Mouse (Mus musculus) adipocyte (in vitro differentiated cells): ENCODE results near the gene Usp40.
"Not testable (repeated sequence)": the region's sequence is repeated elsewhere in the genome, so short reads cannot be mapped to it uniquely, and the experiment has no call there.

Source experiments
- DNase-seq: peaks from one replicate; pipeline ENCODE4 v3.0.0-alpha.2; 2016; ENCODE audit warnings: low spot score

Gene Usp40

DNA sequence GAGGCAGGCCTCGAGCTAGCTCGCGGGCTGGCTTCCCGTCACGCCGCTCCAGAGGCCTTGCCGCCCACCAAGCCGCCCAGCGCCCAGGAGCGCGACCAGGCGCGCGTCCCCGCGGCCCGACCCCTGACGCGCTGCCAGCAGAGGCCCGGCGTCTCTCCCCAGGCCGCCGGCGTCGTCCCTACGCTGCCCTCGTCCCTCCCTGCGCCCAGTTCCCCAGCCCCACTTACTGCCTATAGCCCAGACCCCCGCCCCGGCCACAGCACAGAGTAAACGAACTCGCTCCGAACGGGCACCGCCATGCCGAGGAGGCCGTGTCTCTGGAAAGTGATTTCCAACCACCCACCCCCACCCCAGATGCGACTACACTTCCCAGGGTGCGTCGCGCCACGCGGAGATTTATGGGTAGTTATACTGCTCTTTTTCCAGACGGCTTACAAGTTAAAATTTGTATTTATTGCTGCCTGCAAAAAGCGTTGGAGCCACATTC is at the start of gene Usp40:
Gene Usp40, minus strand, starts transcription at position 341 of the 487 bp plus-strand sequence.
- peak; percentile 85 for DNase-seq

DNA sequence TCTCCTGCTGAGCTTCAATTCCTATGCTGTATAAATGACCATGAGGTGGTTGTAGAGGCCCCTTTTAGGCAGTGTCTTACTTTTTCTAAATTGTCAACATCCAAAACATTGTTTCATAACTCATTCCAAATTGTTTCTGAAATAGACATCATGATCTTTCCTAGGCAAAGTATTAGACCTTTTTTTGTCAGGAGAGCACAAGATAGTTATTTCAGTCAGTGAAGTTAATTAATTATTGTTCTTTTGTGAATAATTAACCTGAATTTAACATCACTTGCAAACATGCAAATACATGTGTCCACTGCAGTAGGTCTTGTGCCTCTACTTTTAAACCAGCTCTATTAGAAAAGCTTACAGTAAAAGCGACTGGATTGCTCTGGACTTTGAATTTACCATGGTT is 46.7 kb upstream of the Usp40 start, which contains the start of gene Ugt1a10:
Gene Ugt1a10, plus strand, starts transcription at position 301 of the 400 bp plus-strand sequence.
- no peak for DNase-seq

- not testable (repeated sequence) for DNase-seq
Observed at GRCm38 (mm10) chr1:88047408-88047807, 39.1 kb upstream of the Usp40 start.

DNA sequence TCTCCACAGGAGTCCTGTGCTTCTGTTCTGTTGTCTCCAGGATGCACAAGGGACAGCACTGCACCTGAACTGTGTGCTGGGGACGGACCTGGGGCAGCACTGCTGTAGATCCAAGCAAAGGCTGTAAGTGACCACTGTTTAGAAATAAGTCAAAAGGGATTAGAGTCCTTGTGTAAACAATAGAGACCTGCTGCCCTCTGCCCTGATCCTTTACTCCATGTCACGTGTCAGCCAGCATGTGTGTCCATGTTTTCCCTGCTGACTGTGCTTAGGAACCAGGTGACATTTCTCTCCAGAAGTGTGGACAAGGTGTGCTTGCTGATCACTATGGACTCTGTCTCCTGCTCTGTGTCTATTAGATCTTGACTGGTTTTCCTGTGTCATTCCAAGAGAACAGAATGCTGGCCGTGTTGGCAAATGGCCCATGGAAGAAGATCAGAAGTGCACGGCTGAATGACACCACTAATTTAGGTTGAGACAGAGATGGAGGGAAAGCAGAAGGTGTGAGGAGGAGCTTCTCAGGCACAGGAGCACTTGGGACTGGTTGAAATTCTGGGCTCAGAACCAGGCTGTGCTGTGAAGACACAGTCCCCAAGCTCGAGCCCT is 36.6 kb upstream of the Usp40 start:
- not testable (repeated sequence) for DNase-seq

DNA sequence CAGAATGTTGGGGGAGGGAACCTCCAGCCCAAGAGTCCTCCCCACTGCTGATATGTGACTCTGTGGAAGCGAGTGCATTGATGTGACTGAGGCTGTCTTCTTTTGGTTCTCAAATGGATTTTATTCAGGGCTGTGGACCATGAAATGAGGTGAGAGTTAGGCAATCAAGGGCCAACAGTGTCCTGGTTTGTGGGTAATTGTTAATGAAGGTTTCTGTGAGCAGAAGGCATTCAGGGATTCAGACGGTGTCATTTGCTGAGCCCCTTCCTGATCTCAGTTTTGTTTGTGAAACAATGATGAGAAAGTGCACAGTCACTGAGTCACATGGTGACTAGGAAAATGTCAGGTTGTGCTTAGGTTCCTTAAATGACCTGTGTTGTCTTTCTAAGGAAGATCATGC is 34.7 kb upstream of the Usp40 start:
- not testable (repeated sequence) for DNase-seq

DNA sequence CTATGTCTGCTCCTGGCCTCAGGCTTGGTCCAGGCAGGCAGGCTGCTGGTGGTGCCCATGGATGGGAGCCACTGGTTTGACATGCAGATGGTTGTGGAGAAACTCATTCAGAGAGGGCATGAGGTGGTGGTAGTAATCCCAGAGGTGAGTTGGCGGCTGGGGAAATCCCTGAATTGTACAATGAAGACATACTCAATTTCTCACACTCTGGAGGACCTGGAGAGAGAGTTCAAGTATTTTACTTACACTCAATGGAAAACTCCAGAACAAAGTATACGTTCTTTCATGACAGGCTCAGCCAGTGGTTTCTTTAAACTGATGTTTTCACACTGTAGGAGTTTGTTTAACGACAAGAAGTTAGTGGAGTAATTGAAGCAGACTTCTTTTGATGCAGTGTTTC is 16.9 kb upstream of the Usp40 start:
- DNase-seq: not testable (repeated sequence)

DNA sequence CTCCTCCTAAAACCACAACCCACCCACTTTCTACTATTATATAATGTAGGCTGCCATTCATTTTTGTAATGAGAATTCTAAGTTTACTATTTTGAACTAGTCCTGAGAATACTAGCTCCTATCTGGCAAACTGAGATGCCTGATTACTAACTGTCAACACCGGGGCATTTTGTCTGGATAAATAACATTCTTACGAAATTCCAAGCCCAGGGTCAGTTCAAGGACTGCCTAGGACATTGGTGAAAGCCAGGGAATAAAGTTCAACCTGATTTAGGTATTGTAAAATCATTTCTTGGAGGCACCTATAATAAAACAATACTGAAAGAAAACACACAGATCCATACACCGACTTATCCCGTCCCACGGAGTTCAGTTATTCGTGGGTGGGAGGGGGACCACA is 7.0 kb upstream of the Usp40 start:
- no peak for DNase-seq

DNA sequence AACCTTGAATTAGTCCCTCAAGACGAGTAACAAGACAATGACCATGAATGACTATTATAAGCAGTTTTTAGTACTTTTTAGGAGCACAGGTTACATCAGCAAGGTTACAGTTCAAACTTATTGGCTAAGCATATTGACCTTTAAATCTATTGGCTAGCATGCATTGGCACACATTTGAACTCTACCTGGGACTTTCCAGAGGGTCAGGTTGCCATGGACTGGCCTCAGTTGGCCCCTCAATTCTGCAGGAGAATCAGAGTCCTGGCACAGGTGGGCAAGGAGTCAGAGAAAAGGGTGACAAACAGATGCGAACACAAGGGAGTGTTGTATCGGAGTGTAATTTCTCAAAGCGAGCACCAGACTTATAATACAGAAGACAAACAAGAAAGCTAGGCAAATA is 6.3 kb upstream of the Usp40 start:
- DNase-seq: no peak

DNA sequence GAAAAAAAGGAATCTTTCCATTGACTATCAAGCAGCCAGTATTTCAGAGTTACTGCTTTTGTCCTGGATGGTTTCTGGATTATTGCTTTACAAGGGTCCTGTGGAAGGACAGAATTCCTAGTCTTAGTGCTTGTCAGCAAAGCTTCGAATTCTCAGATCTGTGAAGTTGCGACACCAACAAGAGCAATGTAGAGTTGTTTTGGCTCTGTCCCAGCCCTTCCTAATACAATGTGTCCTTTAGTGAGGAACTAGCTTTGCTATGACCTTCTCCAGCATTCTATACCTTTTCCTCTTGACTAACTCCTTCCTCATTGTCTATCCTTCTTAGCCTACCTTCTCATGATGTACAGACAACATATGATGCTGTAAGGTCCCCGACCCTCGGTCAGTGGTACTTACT is 5.8 kb upstream of the Usp40 start:
- peak; percentile 37 for DNase-seq

DNA sequence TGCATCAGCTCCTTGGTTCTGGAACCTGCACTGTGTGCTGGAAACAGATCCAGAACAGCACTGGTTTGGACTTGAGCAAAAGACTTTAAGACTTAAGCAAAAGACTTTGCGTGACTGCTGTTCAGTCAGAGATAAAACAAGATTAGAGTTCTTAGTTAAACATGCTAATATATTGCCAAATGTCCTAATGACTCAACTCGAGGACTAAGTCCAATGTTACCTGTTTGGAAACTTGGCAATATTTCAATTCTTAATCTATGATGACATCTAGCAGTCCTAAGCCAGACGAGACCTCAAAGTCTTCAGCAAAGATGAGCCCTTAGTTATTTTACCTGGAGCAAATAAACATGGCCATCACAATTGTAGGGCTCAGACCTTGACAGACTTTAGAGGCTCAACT is 5.4 kb upstream of the Usp40 start:
- no peak for DNase-seq

DNA sequence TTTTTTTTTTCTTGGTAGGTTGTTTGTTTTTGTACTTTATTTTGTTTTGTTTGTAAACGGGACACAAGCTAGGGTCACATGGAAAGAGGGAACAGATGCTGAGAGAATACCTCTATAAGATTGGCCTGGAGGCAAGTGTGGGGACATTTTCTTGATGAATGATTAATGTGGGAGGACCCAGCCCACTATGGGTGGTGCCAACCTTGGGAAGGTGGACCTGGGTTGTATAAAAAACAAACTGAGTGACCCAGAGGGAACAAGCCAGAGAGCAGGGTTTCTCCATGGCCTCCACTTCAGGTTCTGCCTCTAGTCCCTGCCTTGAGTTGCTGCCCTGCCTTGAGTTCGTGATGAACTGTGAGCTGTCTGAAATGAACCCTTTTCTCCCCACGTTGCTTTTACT is 1.2 kb upstream of the Usp40 start:
- no peak for DNase-seq

GRCm38 (mm10) chr1:88008735-88009134 is 384 bp upstream of the Usp40 start:
- DNase-seq: no peak

DNA sequence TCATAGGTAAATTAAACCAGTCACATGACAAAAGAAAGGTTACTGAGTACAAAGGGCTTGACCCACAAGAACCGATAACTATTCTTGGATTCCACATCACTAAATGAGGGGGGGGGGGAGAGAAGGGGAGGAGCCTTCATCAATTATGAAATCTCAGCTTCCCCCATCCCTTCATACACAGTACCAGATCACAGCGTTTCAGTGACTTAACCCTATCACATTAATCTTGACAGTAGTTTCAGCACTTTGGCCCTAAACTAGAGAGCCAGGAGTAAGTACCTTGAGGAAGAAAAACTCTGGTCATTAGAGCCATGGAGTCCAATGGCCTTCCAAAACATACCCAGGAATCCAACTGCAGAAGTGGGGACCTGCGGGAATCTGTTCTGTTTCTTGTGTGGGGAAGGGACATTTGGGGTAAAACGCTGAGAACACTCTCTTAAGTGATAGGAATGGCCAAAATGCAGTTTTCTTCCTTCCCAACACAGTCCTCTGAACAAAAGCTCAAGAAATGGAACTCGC is 600 bp downstream of the Usp40 start:
- no peak for DNase-seq

DNA sequence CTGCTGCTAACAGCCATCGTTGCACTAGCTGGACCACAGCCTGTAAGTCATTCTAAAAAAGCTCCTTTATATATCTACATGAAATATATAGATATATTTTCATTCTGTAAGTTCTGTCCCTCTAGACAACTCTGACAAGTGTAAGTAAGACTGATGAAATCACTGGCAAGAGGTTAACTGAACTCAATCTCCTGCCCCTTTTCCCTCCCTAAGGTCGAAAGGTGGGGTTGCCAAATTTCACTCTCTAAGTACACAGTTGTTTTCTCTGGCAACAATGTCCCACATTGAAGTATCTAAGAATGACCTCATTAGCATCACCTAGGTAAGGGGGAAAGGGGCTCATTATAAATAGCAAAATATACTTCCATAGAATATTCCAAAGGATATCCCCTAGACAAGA is 15.6 kb downstream of the Usp40 start:
- peak; percentile 13 for DNase-seq

DNA sequence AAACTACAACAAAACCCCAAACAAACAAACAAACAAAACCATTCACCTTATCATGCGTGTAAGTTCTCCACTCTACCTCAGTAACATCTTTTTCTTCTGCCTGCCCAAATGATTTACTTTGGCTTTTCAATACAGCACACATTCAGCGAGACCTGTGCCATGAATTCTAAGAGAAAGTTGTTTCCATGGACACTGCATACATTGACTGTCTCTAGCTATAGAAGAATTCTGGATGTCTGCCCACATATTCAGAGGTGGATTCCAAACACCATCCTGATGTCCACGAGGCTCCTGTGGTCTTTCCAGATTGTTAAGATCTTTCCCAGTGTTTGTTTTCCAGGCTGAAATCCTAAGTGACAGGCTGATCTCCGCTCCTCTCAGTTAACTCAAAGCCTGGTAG is 26.1 kb downstream of the Usp40 start:
- DNase-seq: no peak

DNA sequence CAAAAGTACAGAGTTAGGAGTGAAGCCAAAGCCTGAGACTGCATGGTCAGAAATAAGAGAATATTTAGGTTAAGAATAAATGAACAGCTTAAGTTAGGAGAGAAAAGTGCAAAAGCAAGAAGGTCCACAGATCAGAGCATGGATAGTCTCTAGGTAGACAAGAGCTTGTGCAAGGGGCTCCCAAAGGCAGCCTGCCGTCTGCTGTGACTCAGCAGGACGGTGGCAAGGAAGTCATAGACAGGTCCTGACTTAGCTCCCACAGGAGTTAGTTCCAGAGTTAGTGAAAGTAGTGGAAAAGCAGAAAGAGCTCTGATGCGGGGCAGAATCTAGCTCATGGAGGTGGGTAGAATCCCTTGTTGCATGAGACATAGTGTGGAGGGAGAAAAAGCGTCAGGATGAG is 38.0 kb downstream of the Usp40 start:
- DNase-seq: no peak

- DNase-seq: no peak
Observed at GRCm38 (mm10) chr1:87961459-87962167, 46.7 kb downstream of the Usp40 start.

GRCm38 (mm10) chr1:87960752-87961151 is 47.6 kb downstream of the Usp40 start:
- DNase-seq: no peak

GRCm38 (mm10) chr1:87959998-87960431 is 48.3 kb downstream of the Usp40 start:
- no peak for DNase-seq

- no peak for DNase-seq
Observed at GRCm38 (mm10) chr1:87959532-87959931, 48.8 kb downstream of the Usp40 start.

DNA sequence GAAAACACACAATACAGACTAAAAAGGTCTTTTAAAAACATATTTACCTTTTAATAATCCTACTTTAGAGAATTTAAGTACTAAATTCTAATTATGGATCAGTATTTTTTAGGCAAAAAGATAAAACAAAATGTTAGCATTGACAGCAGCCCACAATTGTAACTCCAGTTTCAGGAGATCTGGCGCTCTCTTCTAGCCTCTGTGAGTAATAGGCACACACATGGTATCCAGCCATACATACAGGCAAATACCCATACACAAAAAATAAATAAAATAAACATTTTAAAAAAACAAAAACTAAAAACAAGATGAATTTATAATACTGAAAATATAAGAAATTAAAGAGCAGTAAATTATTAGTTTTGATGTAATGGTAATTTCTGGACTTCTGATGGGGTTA is 49.4 kb downstream of the Usp40 start:
- no peak for DNase-seq

- DNase-seq: no peak
Observed at GRCm38 (mm10) chr1:87953073-87953472, 55.3 kb downstream of the Usp40 start.

- DNase-seq: no peak
Observed at GRCm38 (mm10) chr1:87951641-87952040, 56.7 kb downstream of the Usp40 start.
